Mouse (Mus musculus) bone marrow macrophage, adult 2 months (primary cell): Measurements from ENCODE around the gene Hydin.

ENCODE experiments used
- CTCF ChIP-seq: IDR thresholded peaks from 2 replicates; pipeline ENCODE4 v1.5.1; 2012; ENCODE audit warnings: low read depth, mild to moderate bottlenecking, low read length, moderate library complexity
- POLR2A ChIP-seq: IDR thresholded peaks from 2 replicates; pipeline ENCODE4 v1.6.1; 2012; ENCODE audit warnings: mild to moderate bottlenecking, low read depth, low read length, borderline replicate concordance

GRCm38 (mm10) chr8:110485234-110485633 is 218.5 kb downstream of the Hydin start:
- TF ChIP-seq POLR2A (no peak), CTCF (no peak)
